Mouse (Mus musculus): ENCODE measurements around the gene Polr3g.
"Not testable (repeated sequence)": the region's sequence is repeated elsewhere in the genome, so short reads cannot be mapped to it uniquely, and the experiment has no call there.

Gene Polr3g

DNA sequence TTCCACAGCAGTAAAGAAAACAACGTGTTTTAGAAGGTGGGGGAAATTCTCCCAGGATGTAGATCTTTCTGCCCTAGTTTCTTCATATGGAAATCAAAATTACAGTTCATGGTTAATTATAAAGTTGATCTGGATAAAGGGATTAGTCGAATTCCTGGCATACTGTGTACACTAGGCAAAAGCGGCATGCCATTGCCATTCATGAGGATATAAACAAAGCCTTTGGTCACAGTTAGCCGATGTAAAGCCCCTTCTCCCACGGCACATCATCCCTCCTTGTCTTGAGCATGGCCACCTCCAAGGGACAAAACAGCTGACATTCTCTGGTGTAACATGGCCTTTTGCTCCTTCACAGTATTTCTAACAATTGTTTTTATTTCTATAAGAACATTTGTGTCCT, 80.2 kb downstream of the Polr3g start:
- DNase-seq (ENCODE audit: low spot score), result peak; percentile 43

DNA sequence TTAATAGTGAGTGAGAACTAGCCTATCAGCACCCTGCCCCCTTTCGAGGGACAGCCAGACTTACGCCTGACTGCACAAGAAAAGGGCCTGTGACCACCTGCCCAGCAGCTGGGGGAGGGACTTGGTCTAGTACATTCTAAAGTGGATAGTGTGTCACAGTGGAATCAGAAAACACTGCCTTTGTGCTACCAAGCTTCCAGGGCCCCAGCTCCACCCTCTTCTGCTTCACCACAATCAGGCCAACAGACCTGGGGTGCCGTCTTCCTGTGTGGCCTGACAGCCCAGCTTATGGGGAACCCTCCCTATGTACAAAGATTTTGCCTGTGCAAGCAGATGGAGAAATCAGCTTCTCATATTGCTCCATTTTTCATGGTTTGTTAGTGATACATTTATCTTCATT, 81.4 kb downstream of the Polr3g start:
- DNase-seq (ENCODE audit: low spot score), result peak; percentile 73

DNA sequence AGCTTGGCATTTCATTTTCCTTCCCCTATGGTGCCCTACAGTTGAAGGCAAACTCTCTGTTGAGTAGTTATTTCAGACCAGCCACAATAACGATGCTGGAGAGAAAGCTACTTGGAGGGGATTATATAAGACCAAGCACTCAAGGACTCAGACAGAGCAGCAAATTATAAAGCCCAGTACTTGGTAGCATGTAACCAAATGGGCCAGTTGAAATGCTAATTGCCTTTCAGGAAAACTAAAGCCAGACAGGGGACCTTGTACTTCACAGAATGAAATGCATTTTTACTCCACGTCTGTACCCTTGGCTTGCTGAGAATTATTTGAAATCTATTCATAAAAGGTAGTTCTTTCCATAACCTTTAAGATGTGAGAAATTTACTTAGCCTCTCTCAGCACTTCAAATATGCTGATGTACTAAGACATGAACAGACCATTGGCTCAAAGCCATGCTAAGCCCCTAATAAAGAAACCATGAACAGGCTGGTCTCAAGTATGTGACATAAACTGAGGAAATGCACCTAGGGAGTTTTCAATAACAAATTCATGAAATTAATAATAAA, 82.1 kb downstream of the Polr3g start:
- no peak for DNase-seq (ENCODE audit: low spot score)

DNA sequence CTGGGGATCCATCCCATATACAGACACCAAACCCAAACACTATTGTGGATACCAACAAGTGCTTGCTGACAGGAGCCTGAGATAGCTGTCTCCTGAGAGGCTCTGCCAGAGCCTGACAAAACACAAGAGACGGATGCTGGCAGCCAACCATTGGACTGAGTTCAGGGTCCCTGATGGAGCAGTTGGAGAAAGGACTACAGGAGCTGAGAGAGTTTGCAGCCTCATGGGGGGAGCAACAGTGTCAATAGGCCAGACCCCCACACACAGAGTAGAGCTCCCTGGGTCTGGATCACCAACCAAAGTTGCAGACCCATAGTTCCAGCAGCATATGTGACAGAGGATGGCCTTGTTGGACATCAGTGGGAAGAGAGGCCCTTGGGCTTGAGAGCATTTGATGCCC, 83.0 kb downstream of the Polr3g start:
- DNase-seq (ENCODE audit: low spot score), result not testable (repeated sequence)
